Mouse (Mus musculus): ENCODE data around the gene Dnah8. TPM values are rescaled to one million over a fixed set of nuclear protein-coding genes. Genes with fewer than 3 reads are reported as not detected.

Dnah8 gene
- total and polyA plus RNA-seq, 3 experiments, result 15.4 to 143 (median 19.5) TPM

DNA sequence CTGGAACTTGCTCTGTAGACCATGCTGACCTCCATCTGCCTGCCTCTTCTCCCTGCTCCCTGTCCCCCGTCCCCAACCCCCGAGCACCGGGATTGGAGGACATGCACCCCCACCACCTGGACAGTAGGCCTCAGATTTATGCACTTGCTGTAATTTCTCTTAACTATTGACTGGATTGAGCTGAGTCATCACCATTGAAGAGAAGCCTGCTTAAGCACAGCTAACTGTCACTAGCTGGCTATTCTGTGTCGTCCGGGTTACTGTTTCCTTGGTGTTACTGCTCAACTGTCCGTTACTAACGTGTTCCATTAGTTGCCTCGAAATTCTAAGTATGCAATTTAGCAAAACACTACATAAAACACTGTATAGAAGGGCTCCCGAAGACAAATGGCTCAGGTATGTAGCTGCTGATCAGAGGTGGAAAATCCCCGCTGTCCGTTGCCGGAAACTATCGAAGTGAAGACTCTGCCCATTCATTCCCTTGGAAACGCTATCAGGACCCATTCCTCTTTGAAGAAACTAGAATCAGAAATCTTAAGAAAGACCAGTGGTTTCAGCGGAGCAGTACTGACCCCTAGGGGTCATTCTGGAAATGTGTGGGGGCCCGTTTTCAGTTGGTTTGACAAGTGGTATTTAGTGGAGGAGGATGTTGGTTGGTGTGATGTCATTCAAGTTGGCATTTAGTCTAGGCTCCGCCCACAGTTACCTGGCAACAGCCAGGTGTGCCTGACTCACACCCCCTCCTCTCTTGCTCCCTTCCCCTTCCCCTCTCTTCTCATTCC lies 33.5 kb upstream of the Dnah8 start:
- no peaks in the 10 kb centered on the region for H3K4me1 ChIP-seq (ENCODE audit: control insufficient read depth in 1 of 2, insufficient read depth in 2 of 2, low read length in 2 of 2)
- DNase-seq (ENCODE audit: low read depth, low spot score), result peak; percentile 67
- H3K27me3 ChIP-seq (ENCODE audit: control insufficient read depth in 1 of 2, insufficient read depth in 2 of 2, low read length in 2 of 2), result no peaks in the 10 kb centered on the region
- H3K79me2 ChIP-seq (ENCODE audit: control insufficient read depth, insufficient read depth, low read length, poor library complexity), result no peaks in the 10 kb centered on the region
- peaks cover 0 to 9% of the 10 kb centered on the region in 2 experiments; a peak in 2 of 4 replicates for H3K36me3 ChIP-seq (ENCODE audit: control insufficient read depth in 1 of 2, insufficient read depth in 2 of 2, low read length in 2 of 2)
- H3K27ac ChIP-seq (ENCODE audit: control insufficient read depth, low read depth, low read length), result no peak overlapping the region
- H3K9me3 ChIP-seq (replicated peaks; ENCODE audit: insufficient read depth, low read length), result no peaks in the 10 kb centered on the region
- 0 out of 2 replicates have a peak, but pooled peaks have one; percentile 28 for TF ChIP-seq TBP (IDR thresholded peaks at IDR 0.05; ENCODE audit: low read depth, low read length)
- TF ChIP-seq SMC3 (IDR thresholded peaks at IDR 0.05; ENCODE audit: low read depth, low read length), result peak; percentile 56
- no peak for TF ChIP-seq EP300 (IDR thresholded peaks at IDR 0.05; ENCODE audit: low read depth in 1 of 2, low read length in 2 of 2)
- no peak for TF ChIP-seq TCF12 (IDR thresholded peaks at IDR 0.05; ENCODE audit: low read depth, low read length)
- TF ChIP-seq MAZ (IDR thresholded peaks at IDR 0.05; ENCODE audit: low read depth, low read length), result no peak
- no peak for TF ChIP-seq ZNF384 (IDR thresholded peaks at IDR 0.05; ENCODE audit: low read depth, low read length)
- TF ChIP-seq MAFK (IDR thresholded peaks at IDR 0.05; ENCODE audit: borderline replicate concordance, low read depth, low read length), result peak; percentile 46; the same call in 1 of the 2 replicates
- no peak for TF ChIP-seq GABPA (IDR thresholded peaks at IDR 0.05; ENCODE audit: low read depth, low read length)
- no peak for TF ChIP-seq ZKSCAN1 (IDR thresholded peaks at IDR 0.05; ENCODE audit: low read depth, low read length)
- TF ChIP-seq BHLHE40 (IDR thresholded peaks at IDR 0.05; ENCODE audit: borderline replicate concordance, low read depth, low read length), result no peak
- TF ChIP-seq CTCF (IDR thresholded peaks at IDR 0.05 in 2 of 3, conservative IDR thresholded peaks at IDR 0.05 in 1 of 3; ENCODE audit: control insufficient read depth in 1 of 3, insufficient read depth in 1 of 3, low read depth in 2 of 3, low read length in 3 of 3, poor library complexity in 1 of 3, severe bottlenecking in 1 of 3), result peak; percentile 65 to 77 (median 75)
- TF ChIP-seq MYB (IDR thresholded peaks at IDR 0.05; ENCODE audit: low read depth, low read length), result no peak
- TF ChIP-seq ETS1 (IDR thresholded peaks at IDR 0.05; ENCODE audit: low read depth, low read length), result no peak
- peak; percentile 8; the same call in 1 of the 2 replicates for TF ChIP-seq ZC3H11A (IDR thresholded peaks at IDR 0.05; ENCODE audit: low read depth, low read length)
- no peak for TF ChIP-seq POLR2AphosphoS5 (IDR thresholded peaks at IDR 0.05; ENCODE audit: borderline replicate concordance, low read depth, low read length)
- no peak for TF ChIP-seq CHD2 (IDR thresholded peaks at IDR 0.05; ENCODE audit: low read length)
- no peak for TF ChIP-seq SIN3A (IDR thresholded peaks at IDR 0.05; ENCODE audit: low read length)
- no peak for TF ChIP-seq TAL1 (IDR thresholded peaks at IDR 0.05; ENCODE audit: low read length)
- TF ChIP-seq MAX (IDR thresholded peaks at IDR 0.05; ENCODE audit: low read length), result no peak
- TF ChIP-seq RAD21 (IDR thresholded peaks at IDR 0.05; ENCODE audit: low read depth, low read length), result peak; percentile 60
- no peak for TF ChIP-seq MEF2A (IDR thresholded peaks at IDR 0.05; ENCODE audit: extremely low read depth, insufficient replicate concordance, low read depth, low read length, poor library complexity, severe bottlenecking)
- TF ChIP-seq NELFE (IDR thresholded peaks at IDR 0.05; ENCODE audit: low read depth, low read length), result no peak
- no peak for TF ChIP-seq GATA1 (IDR thresholded peaks at IDR 0.05; ENCODE audit: low read depth, low read length)
- no peak; a peak in 1 of 4 replicates for TF ChIP-seq POLR2A (IDR thresholded peaks at IDR 0.05; ENCODE audit: control insufficient read depth in 1 of 2, insufficient read depth in 1 of 2, low read depth in 1 of 2, low read length in 2 of 2, poor library complexity in 1 of 2)
- no peak for TF ChIP-seq MYC (IDR thresholded peaks at IDR 0.05; ENCODE audit: low read depth, low read length)
- TF ChIP-seq RCOR1 (IDR thresholded peaks at IDR 0.05; ENCODE audit: low read depth, low read length), result no peak
- TF ChIP-seq USF2 (IDR thresholded peaks at IDR 0.05; ENCODE audit: borderline replicate concordance in 1 of 2, insufficient read depth in 1 of 2, low read depth in 1 of 2, low read length in 2 of 2), result no peak
- TF ChIP-seq POLR2AphosphoS2 (IDR thresholded peaks at IDR 0.05; ENCODE audit: low read length), result peak; percentile 51; the same call in 1 of the 2 replicates
- TF ChIP-seq MXI1 (IDR thresholded peaks at IDR 0.05; ENCODE audit: low read depth, low read length), result no peak
- no peak overlapping the region for H3K4me3 ChIP-seq (ENCODE audit: control insufficient read depth in 1 of 2, insufficient read depth in 1 of 2, low read depth in 2 of 2, low read length in 2 of 2)
- no peak overlapping the region for H3K9ac ChIP-seq (ENCODE audit: control insufficient read depth, low read depth, low read length, poor library complexity, severe bottlenecking)

Measured in MEL (cell line).